ENCODE assay signal across 1 mouse cellular context in the genomic region with DNA sequence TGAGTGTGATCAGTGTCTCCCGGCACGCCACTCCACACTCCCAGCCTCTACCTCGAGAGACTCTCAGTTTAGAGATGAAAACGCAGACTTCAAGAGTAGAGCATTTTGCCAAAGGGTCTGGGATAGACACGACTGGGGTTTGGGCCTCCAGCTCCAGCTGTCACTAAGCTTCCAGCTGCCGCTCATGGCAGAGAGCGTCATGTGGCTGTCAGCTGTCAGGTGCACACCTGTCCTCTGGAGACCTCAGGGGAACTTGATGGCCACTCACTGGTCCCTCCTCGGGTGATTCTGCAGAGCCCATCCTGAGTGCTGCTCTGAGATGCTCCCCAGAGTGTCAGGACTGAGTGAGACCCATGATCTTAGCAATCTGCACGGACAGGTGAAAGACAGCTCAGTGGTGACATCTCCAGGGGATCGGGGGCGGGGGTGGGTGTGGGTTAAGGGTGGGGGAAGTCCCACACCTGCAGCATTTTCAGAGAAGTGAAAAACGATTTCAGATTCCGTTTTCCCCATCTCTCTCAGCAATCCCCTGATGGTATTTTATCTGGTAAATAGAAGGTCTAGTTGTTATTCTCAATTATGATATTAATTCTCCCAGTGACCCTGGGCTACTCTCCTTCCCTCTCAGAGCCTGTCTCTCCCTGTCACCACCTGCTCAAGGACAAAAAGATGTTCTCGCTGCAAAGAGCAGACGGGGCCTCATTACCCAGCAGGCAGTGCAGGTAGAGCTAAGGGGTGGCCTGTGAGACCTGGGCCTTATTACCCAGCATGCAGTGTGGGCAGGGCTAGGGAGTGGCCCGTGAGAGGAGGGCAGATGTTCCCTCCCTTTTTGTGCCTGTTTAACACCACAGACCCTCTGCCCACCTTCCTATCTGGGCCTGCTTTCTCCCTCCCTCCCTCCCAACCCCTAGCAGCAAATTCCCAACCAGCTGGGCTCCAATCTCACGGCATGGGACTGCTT.
TF ChIP-seq lines count a peak whose summit lies in the region.

No protein-coding gene starts in this region.

TF ChIP-seq in CH12.LX, 34 proteins besides CTCF, POLR2A, EP300 and RAD21 (continued from another document):
- no peak for TF ChIP-seq CHD1 (IDR thresholded peaks at IDR 0.05; ENCODE audit: low read depth, low read length)
- peak; percentile 55; the same call in 1 of the 2 replicates for TF ChIP-seq IRF4 (IDR thresholded peaks at IDR 0.05; ENCODE audit: low read depth, low read length)
- no peak for TF ChIP-seq NRF1 (IDR thresholded peaks at IDR 0.05; ENCODE audit: low read depth, low read length)
- no peak for TF ChIP-seq KAT2A (IDR thresholded peaks at IDR 0.05; ENCODE audit: insufficient replicate concordance, low read length)
- no peak for TF ChIP-seq ZC3H11A (IDR thresholded peaks at IDR 0.05; ENCODE audit: low read depth, low read length)
- TF ChIP-seq RCOR1 (conservative IDR thresholded peaks at IDR 0.05; ENCODE audit: low read depth, low read length), result no peak
- TF ChIP-seq MXI1 (IDR thresholded peaks at IDR 0.05; ENCODE audit: low read depth, low read length), result no peak
- TF ChIP-seq TBP (conservative IDR thresholded peaks at IDR 0.05; ENCODE audit: low read depth, low read length), result 0 out of 2 replicates have a peak, but pooled peaks have one; percentile 42
- TF ChIP-seq USF1 (IDR thresholded peaks at IDR 0.05; ENCODE audit: low read depth, low read length), result no peak
- no peak for TF ChIP-seq GABPA (IDR thresholded peaks at IDR 0.05; ENCODE audit: insufficient replicate concordance, low read depth, low read length)
- peak; percentile 26; the same call in 1 of the 2 replicates for TF ChIP-seq NELFE (IDR thresholded peaks at IDR 0.05; ENCODE audit: low read depth, low read length)
- TF ChIP-seq SMC3 (IDR thresholded peaks at IDR 0.05; ENCODE audit: low read depth, low read length), result no peak
- TF ChIP-seq JUN (IDR thresholded peaks at IDR 0.05; ENCODE audit: insufficient read depth, low read depth, low read length), result no peak
- TF ChIP-seq JUND (conservative IDR thresholded peaks at IDR 0.05; ENCODE audit: low read depth, low read length), result no peak
- TF ChIP-seq USF2 (conservative IDR thresholded peaks at IDR 0.05; ENCODE audit: low read depth, low read length), result no peak
- no peak; the same call in 1 of the 2 replicates for TF ChIP-seq ETS1 (conservative IDR thresholded peaks at IDR 0.05; ENCODE audit: low read depth, low read length)
- TF ChIP-seq PAX5 (IDR thresholded peaks at IDR 0.05; ENCODE audit: low read length), result no peak
- TF ChIP-seq ELF1 (IDR thresholded peaks at IDR 0.05; ENCODE audit: low read depth, low read length), result no peak
